Mouse (Mus musculus): ENCODE data around the gene Cnpy4. TPM values are rescaled to one million over a fixed set of nuclear protein-coding genes. Genes with fewer than 3 reads are reported as not detected.
A peak's percentile ranks its signal among the peaks of the same experiment; 100 is the strongest.
"Not testable (repeated sequence)": the region's sequence is repeated elsewhere in the genome, so short reads cannot be mapped to it uniquely, and the experiment has no call there.

Cnpy4 gene
- polyA plus RNA-seq, 1 experiment from 2014 or later: 54.6 TPM

DNA sequence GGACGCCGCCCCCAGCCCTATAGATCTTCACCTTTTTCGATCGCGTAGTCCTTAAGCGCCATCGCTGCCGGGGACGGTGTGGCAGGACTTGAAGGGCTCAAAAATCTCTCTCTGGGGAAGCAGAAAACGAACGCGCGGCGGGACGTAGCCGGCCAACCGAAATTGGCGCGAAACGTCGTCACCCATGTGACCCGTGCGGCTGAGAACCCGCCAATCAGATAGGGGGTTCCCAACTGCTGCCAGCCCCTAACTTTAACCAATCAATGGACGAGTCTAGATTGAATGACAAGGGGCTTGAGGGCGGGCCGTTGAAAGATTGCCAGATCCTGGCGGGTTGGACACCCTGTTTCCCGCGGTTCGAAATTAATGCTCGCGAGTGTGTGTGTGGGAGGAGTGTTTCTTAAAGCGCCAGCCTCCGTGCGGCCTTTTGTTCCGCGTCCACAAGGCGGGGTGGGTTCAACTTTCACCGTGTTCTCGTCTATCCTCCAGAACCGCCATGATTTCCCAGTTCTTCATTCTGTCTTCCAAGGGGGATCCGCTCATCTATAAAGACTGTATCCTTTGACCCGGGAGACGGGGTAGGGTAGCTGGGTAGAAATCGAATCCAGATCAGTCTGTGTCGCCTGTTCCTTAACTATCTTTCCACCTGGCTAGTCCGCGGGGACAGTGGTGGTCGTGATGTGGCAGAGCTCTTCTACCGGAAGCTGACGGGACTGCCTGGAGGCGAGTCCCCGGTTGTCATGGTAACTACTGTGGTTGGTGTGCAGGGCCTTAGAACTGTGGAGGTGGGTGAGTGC is 15.4 kb upstream of the Cnpy4 start, which contains the start of the genes Ap4m1 and Mcm7:
TSS of gene Ap4m1 (plus strand) at position 308 of the 797 bp plus-strand sequence.
TSS of gene Mcm7 (minus strand) at position 728 of the 797 bp plus-strand sequence.
- Histone ChIP-seq H3K4me3 (peak within 1 kb of the TSS; percentile 87), H3K9me3 (no peaks in the 10 kb centered on the region), H3K4me1 (peaks cover 23% of the 10 kb centered on the region), H3K27me3 (replicated peaks; ENCODE audit: low read depth, poor library complexity, severe bottlenecking) (no peaks in the 10 kb centered on the region), H3K27ac (replicated peaks) (peak within 1 kb of the TSS; percentile 97), H3K36me3 (replicated peaks) (peaks cover 71% of the 10 kb centered on the region)
- DNase-seq (ENCODE audit: low spot score): peak; percentile 94
- under 1% methylated on average over 54 of the region's 54 CpGs for WGBS

DNA sequence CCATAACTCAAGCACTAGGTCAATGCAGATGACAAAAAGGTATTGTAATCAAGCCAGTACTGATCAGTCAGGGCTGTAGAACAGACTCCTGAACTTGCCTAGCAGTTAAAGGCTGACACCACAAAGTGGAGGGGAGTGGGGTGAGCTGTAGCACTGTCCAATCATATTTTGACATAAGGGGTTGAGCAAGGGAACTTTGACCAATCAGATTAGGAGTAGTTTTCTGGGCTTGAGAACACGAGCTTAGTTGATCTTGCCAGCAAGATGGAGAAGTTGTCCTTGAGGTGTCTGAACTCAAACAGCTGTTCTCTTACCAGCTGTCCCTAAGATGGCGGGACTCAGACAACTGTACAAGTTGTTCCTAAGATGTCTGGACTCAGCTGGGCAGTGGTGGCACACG is 14.1 kb upstream of the Cnpy4 start:
- Histone ChIP-seq H3K36me3 (replicated peaks) (peaks cover 71% of the 10 kb centered on the region), H3K27me3 (replicated peaks; ENCODE audit: low read depth, poor library complexity, severe bottlenecking) (no peaks in the 10 kb centered on the region), H3K9me3 (no peaks in the 10 kb centered on the region), H3K4me1 (peaks cover 23% of the 10 kb centered on the region), H3K4me3 (peak overlapping the region; percentile 87), H3K27ac (replicated peaks) (no peak overlapping the region; the same call in 1 of the 2 replicates)
- WGBS: 87% methylated on average over 3 of the region's 3 CpGs
- DNase-seq (ENCODE audit: low spot score): no peak

DNA sequence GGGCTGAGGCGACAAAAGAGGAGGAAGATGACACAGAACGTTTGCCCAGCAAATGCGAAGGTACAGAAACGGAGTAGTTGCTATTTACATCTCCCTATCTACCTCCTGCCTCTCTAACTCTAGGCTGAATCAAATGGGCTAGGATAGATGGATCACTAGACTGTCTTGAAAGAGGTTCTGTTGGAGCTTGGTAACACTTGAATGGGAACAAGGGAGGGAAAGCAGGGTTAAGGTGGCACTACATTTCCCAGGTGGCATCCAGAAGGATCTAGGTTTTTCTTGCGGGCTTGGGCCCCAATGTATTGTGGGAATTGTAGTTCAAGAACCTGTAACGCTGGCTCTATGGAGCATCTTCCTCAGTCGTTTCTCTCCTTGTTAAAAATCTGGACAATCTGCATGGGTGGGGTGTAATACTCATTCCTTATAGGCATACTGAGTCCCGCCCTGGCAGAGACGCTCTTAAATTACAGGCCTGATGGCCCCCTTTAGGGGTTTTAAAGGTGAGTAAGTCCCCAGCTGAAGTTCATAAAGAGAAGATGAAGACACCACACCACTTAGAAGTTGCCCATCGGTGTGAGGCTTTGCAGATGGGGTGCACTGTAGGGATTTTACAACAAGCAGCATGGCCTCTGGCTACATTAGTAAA is 499 bp downstream of the Cnpy4 start:
- DNase-seq (ENCODE audit: low spot score): peak; percentile 72
- peaks cover 14% of the 10 kb centered on the region for H3K4me1 ChIP-seq
- H3K36me3 ChIP-seq (replicated peaks): peaks cover 58% of the 10 kb centered on the region
- under 1% methylated on average over 10 of the region's 10 CpGs for WGBS
- peak overlapping the region; percentile 82 for H3K4me3 ChIP-seq
- peak overlapping the region; percentile 92 for H3K27ac ChIP-seq (replicated peaks)
- no peaks in the 10 kb centered on the region for H3K27me3 ChIP-seq (replicated peaks; ENCODE audit: low read depth, poor library complexity, severe bottlenecking)
- H3K9me3 ChIP-seq: no peaks in the 10 kb centered on the region

- 8% methylated on average over 54 of the region's 54 CpGs for WGBS
These were observed 6.8 kb downstream of the Cnpy4 start, which contains the start of gene Mblac1 for GRCm38 (mm10) chr5:138193771-138194727. Gene Mblac1, plus strand, starts transcription at chr5:138194314.

DNA sequence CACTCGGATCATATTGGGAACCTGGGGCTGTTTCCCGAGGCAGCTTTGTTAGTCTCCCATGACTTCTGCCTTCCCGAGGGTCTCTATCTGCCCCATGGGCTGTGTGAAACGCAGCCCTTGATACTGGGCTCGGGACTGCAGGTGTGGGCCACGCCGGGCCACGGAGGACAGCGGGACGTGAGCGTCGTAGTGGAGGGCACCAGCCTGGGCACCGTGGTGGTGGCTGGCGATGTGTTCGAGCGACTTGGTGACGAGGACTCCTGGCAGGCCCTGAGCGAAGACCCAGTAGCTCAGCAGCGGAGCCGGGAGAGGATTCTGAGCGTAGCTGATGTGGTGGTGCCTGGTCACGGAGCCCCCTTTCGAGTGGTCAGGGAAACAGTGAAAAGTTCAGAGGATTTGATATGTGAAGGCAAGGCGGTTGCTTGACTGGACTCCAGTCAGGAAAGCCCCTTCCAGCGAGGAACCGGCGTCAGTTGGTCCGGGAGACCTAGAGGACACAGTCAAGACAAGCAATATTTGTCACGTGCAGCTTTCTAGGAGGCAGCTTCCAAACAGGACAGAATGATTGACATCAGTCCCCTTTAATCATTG is 7.6 kb downstream of the Cnpy4 start:
- WGBS: 3% methylated on average over 29 of the region's 29 CpGs
- peak; percentile 65 for DNase-seq (ENCODE audit: low spot score)
- Histone ChIP-seq H3K9me3 (no peaks in the 10 kb centered on the region), H3K36me3 (replicated peaks) (peaks cover 38% of the 10 kb centered on the region), H3K27ac (replicated peaks) (peak overlapping the region; percentile 92), H3K4me1 (peaks cover 19% of the 10 kb centered on the region), H3K4me3 (peak overlapping the region; percentile 76), H3K27me3 (replicated peaks; ENCODE audit: low read depth, poor library complexity, severe bottlenecking) (no peaks in the 10 kb centered on the region)

More at GRCm38 (mm10) chr5:138193771-138194727, 6.8 kb downstream of the Cnpy4 start, which contains the start of gene Mblac1:
- peak within 1 kb of the TSS; percentile 92 for H3K27ac ChIP-seq (replicated peaks)
- peak; percentile 85 for DNase-seq (ENCODE audit: low spot score)
- peaks cover 46% of the 10 kb centered on the region for H3K36me3 ChIP-seq (replicated peaks)
- H3K9me3 ChIP-seq: no peaks in the 10 kb centered on the region
- H3K27me3 ChIP-seq (replicated peaks; ENCODE audit: low read depth, poor library complexity, severe bottlenecking): no peaks in the 10 kb centered on the region
- H3K4me3 ChIP-seq: peak within 1 kb of the TSS; percentile 76
- H3K4me1 ChIP-seq: peaks cover 19% of the 10 kb centered on the region

- Histone ChIP-seq H3K4me3 (peak overlapping the region; percentile 76), H3K36me3 (replicated peaks) (peaks cover 32% of the 10 kb centered on the region), H3K9me3 (no peaks in the 10 kb centered on the region), H3K27me3 (replicated peaks; ENCODE audit: low read depth, poor library complexity, severe bottlenecking) (no peaks in the 10 kb centered on the region), H3K27ac (replicated peaks) (0 out of 2 replicates have a peak overlapping the region, but pooled peaks have one; percentile 92), H3K4me1 (peaks cover 19% of the 10 kb centered on the region)
- no peak for DNase-seq (ENCODE audit: low spot score)
- 82% methylated on average over 7 of the region's 7 CpGs for WGBS
These were observed 8.2 kb downstream of the Cnpy4 start for GRCm38 (mm10) chr5:138195463-138195862.

DNA sequence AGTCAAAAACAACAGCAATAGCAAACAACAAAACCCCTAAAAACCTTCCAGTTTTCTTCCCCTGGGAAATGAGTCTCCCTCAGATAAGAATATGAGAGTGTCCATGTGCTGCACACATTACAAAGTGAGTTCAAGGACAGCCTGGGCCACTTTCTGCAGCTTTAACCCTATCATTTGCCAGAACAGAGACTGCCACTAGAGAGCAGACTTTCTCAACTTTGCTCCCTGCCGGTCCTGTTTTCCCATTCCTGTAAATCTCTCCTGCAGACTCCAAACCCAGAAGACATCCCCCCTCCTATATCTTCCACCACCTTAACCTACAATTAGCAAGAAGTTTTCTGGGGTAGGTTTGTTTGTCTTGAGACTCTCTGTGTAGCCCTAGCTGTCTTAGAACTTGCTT is 12.3 kb downstream of the Cnpy4 start:
- Histone ChIP-seq H3K27ac (replicated peaks) (no peak overlapping the region), H3K9me3 (peaks cover 4% of the 10 kb centered on the region), H3K36me3 (replicated peaks) (no peaks in the 10 kb centered on the region), H3K4me3 (no peak overlapping the region), H3K27me3 (replicated peaks; ENCODE audit: low read depth, poor library complexity, severe bottlenecking) (no peaks in the 10 kb centered on the region), H3K4me1 (peaks cover 10% of the 10 kb centered on the region)
- no peak for DNase-seq (ENCODE audit: low spot score)
- 18% methylated on average over 1 of the region's 1 CpGs for WGBS

- H3K27ac ChIP-seq (replicated peaks): no peak overlapping the region
- peaks cover 12% of the 10 kb centered on the region for H3K9me3 ChIP-seq
- no peak overlapping the region for H3K4me3 ChIP-seq
- H3K4me1 ChIP-seq: no peaks in the 10 kb centered on the region
- 81% methylated on average over 3 of the region's 3 CpGs for WGBS
- no peaks in the 10 kb centered on the region for H3K27me3 ChIP-seq (replicated peaks; ENCODE audit: low read depth, poor library complexity, severe bottlenecking)
- H3K36me3 ChIP-seq (replicated peaks): no peaks in the 10 kb centered on the region
- no peak for DNase-seq (ENCODE audit: low spot score)
These were observed 14.8 kb downstream of the Cnpy4 start for GRCm38 (mm10) chr5:138202086-138202485.

DNA sequence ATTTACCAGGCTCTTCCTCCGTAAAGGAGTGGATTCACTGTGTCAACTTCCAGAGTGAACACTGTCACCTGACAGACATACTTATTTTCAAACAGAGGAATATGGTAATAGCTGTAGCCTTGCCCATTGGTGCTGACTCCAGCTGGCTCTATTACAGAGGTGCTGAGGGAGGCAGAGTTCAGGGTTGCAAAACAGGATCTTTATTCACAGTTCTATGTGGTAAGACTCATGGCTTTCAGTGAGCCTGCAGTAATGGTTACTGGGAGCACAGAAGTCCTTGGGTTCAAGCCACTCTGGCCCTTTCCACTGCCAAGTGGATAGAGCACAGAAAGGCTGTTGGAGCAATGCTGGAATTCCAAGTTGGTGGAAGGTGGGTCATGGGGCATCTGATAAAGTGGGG is 20.0 kb downstream of the Cnpy4 start:
- Histone ChIP-seq H3K36me3 (replicated peaks) (no peaks in the 10 kb centered on the region), H3K4me1 (no peaks in the 10 kb centered on the region), H3K27ac (replicated peaks) (no peak overlapping the region), H3K9me3 (peaks cover 18% of the 10 kb centered on the region), H3K27me3 (replicated peaks; ENCODE audit: low read depth, poor library complexity, severe bottlenecking) (no peaks in the 10 kb centered on the region), H3K4me3 (no peak overlapping the region)
- no peak for DNase-seq (ENCODE audit: low spot score)
- WGBS: 77% methylated on average over 1 of the region's 1 CpGs

DNA sequence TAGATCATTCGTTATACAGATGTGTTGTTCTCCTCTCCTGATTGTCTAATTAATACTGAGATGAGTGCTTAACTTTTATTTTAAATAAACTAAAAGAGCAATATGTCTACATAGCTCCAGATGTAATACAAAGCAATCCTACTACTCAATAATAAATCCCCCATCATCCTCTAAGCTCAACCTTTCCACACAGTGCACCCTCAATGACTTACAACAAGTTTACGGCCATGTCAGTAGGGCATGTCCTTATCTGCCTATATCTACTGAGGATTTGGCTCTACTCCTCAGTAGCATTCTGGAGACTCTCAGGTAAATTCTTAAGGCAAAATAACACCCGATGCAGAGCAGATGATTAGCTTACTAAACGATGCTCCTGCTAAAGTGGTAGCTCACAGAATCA is 20.6 kb downstream of the Cnpy4 start:
- H3K4me3 ChIP-seq: no peak overlapping the region
- H3K36me3 ChIP-seq (replicated peaks): no peaks in the 10 kb centered on the region
- no peak overlapping the region for H3K27ac ChIP-seq (replicated peaks)
- no peaks in the 10 kb centered on the region for H3K27me3 ChIP-seq (replicated peaks; ENCODE audit: low read depth, poor library complexity, severe bottlenecking)
- H3K4me1 ChIP-seq: no peaks in the 10 kb centered on the region
- peaks cover 18% of the 10 kb centered on the region for H3K9me3 ChIP-seq
- 85% methylated on average over 4 of the region's 4 CpGs for WGBS
- no peak for DNase-seq (ENCODE audit: low spot score)

DNA sequence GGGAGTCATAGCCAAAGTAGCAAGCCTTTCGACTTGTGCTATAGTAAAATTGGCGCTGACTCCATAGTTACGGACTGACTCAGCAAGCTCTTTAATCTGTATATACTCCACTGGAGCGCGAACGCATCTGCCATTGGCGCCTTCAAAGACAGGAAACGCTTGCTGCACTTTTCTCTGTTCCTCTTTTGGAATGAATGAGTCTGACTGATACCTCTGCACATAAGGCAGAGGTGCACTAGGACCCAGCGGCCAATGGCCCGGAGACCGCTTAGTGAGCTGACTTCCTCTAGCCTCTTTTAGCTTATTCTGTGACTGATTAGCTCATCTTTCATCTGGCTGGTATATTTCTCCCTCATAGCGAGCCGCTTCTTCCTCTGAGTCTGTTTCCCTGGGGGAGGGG is 29.3 kb downstream of the Cnpy4 start:
- not testable (repeated sequence) for H3K36me3 ChIP-seq (replicated peaks); H3K27me3 ChIP-seq (replicated peaks; ENCODE audit: low read depth, poor library complexity, severe bottlenecking); DNase-seq (ENCODE audit: low spot score); H3K27ac ChIP-seq (replicated peaks); H3K4me1 ChIP-seq; H3K4me3 ChIP-seq
- 92% methylated on average over 13 of the region's 13 CpGs for WGBS
- H3K9me3 ChIP-seq: peaks cover 39% of the 10 kb centered on the region

- Histone ChIP-seq H3K4me1 (no peaks in the 10 kb centered on the region), H3K27me3 (replicated peaks; ENCODE audit: low read depth, poor library complexity, severe bottlenecking) (no peaks in the 10 kb centered on the region), H3K36me3 (replicated peaks) (no peaks in the 10 kb centered on the region), H3K27ac (replicated peaks) (no peak overlapping the region), H3K9me3 (peaks cover 23% of the 10 kb centered on the region), H3K4me3 (no peak overlapping the region)
- DNase-seq (ENCODE audit: low spot score): no peak
- 75% methylated on average over 2 of the region's 2 CpGs for WGBS
These were observed 32.6 kb downstream of the Cnpy4 start for GRCm38 (mm10) chr5:138219864-138220263.

Data from embryonic facial prominence, embryonic 10.5 days (tissue).